23 mouse cellular contexts compared by ENCODE assay signal in genomic region chr11:76170207-76170606, GRCm38 (mm10). TPM values are rescaled to one million over a fixed set of nuclear protein-coding genes. Genes with fewer than 3 reads are reported as not detected.
DNase-seq lines count a peak whose midpoint lies in the region; ATAC-seq and TF ChIP-seq lines count a peak whose summit lies in the region.
"Had no signal": no experiment of that assay in that cellular context is flagged by ENCODE, and none has a peak within 500 bp of the region (broad histone marks: within the 10 kb centered on the region; RNA-seq: fewer than 3 reads in every experiment).

No protein-coding gene starts in this region.

- no peaks in the 10 kb centered on the region for H3K27me3 ChIP-seq in forebrain, embryonic 14.5 days (replicated peaks; ENCODE audit: control insufficient read depth, insufficient read depth, low read length)
- no peaks in the 10 kb centered on the region for H3K27me3 ChIP-seq in forebrain, embryonic 11.5 days (ENCODE audit: control insufficient read depth, insufficient read depth, low read length)
- H3K27me3 ChIP-seq in stomach, embryonic 15.5 days (replicated peaks) = no peaks in the 10 kb centered on the region
- no peaks in the 10 kb centered on the region for H3K27me3 ChIP-seq in stomach, postnatal 0 days (ENCODE audit: control insufficient read depth, insufficient read depth, low read length)
- H3K27me3 ChIP-seq: CH12.LX; limb, embryonic 12.5 days; liver, embryonic 13.5 days had no signal

- no peak overlapping the region for H3K4me3 ChIP-seq in forebrain, embryonic 14.5 days (ENCODE audit: low read depth, low read length)
- H3K4me3 ChIP-seq in forebrain, embryonic 11.5 days (ENCODE audit: low read depth, low read length) = no peak overlapping the region
- H3K4me3 ChIP-seq in stomach, embryonic 15.5 days (replicated peaks) = no peak overlapping the region
- H3K4me3 ChIP-seq in stomach, postnatal 0 days (ENCODE audit: low read depth, low read length) = no peak overlapping the region
- H3K4me3 ChIP-seq: limb, embryonic 12.5 days; liver, embryonic 13.5 days; myocyte had no signal

- no peak for TF ChIP-seq EP300 in stomach, postnatal 0 days (optimal IDR thresholded peaks at IDR 0.05)

- DNase-seq in forebrain, embryonic 14.5 days (ENCODE audit: low spot score) = peak; percentile 69
- no peak for DNase-seq in forebrain, embryonic 11.5 days (ENCODE audit: low spot score)
- no peak for DNase-seq in stomach, postnatal 0 days (ENCODE audit: low spot score)
- DNase-seq in cerebellum, postnatal 10 days = peak; percentile 57 to 58
- DNase-seq in retina, postnatal 1 day = peak; percentile 61
- no peak for DNase-seq in thymus, adult 18-20 months
- no peak for DNase-seq in kidney, postnatal 36 days
- DNase-seq: adrenal gland, postnatal 14 days; embryo, embryonic 11 days; gastrocnemius, postnatal 36 days; kidney, adult 11 months; liver, embryonic 13.5 days; lung, embryonic 14.5 days; lung, postnatal 4 days; right cerebral cortex, postnatal 14 days; spleen, adult 18-20 months; thymus, postnatal 25 days had no signal

- H3K4me2 ChIP-seq in forebrain, embryonic 14.5 days (ENCODE audit: low read length) = no peak overlapping the region
- H3K4me2 ChIP-seq in forebrain, embryonic 11.5 days (ENCODE audit: low read depth, low read length, severe bottlenecking) = no peak overlapping the region
- no peak overlapping the region for H3K4me2 ChIP-seq in stomach, embryonic 15.5 days
- H3K4me2 ChIP-seq in stomach, postnatal 0 days (replicated peaks; ENCODE audit: low read depth) = no peak overlapping the region
- H3K4me2 ChIP-seq: limb, embryonic 12.5 days; liver, embryonic 13.5 days; lung, embryonic 14.5 days had no signal

- H3K36me3 ChIP-seq in forebrain, embryonic 14.5 days (ENCODE audit: control insufficient read depth, insufficient read depth, low read length) = peaks cover 28% of the 10 kb centered on the region
- no peaks in the 10 kb centered on the region for H3K36me3 ChIP-seq in forebrain, embryonic 11.5 days (ENCODE audit: control insufficient read depth, insufficient read depth, low read length)
- H3K36me3 ChIP-seq in stomach, embryonic 15.5 days = no peaks in the 10 kb centered on the region; the same call in 1 of the 2 replicates
- peaks cover 4% of the 10 kb centered on the region; the same call in 1 of the 2 replicates for H3K36me3 ChIP-seq in stomach, postnatal 0 days (ENCODE audit: control insufficient read depth, insufficient read depth, low read length)

- TF ChIP-seq CTCF in stomach, postnatal 0 days (IDR thresholded peaks at IDR 0.05; ENCODE audit: low read depth) = no peak

- ATAC-seq in forebrain, embryonic 14.5 days = peak; percentile 77
- ATAC-seq in forebrain, embryonic 11.5 days (replicated peaks; ENCODE audit: low FRiP score) = no peak
- ATAC-seq in stomach, embryonic 15.5 days (ENCODE audit: insufficient read depth, low FRiP score, low read depth) = peak; percentile 65; the same call in 1 of the 2 replicates
- no peak for ATAC-seq in stomach, postnatal 0 days (ENCODE audit: low FRiP score, low TSS enrichment)

- H3K27ac ChIP-seq in forebrain, embryonic 14.5 days (ENCODE audit: low read depth, low read length) = 0 out of 2 replicates have a peak overlapping the region, but pooled peaks have one; percentile 39
- H3K27ac ChIP-seq in forebrain, embryonic 11.5 days (ENCODE audit: low read depth, low read length) = no peak overlapping the region
- no peak overlapping the region for H3K27ac ChIP-seq in stomach, embryonic 15.5 days
- H3K27ac ChIP-seq in stomach, postnatal 0 days (replicated peaks) = no peak overlapping the region
- H3K27ac ChIP-seq: kidney, postnatal 0 days; limb, embryonic 12.5 days; liver, embryonic 13.5 days had no signal

- H3K9me3 ChIP-seq in forebrain, embryonic 14.5 days (replicated peaks; ENCODE audit: control insufficient read depth, low read length) = no peaks in the 10 kb centered on the region
- H3K9me3 ChIP-seq in forebrain, embryonic 11.5 days (ENCODE audit: control insufficient read depth, low read length) = no peaks in the 10 kb centered on the region
- H3K9me3 ChIP-seq in stomach, embryonic 15.5 days = no peaks in the 10 kb centered on the region
- no peaks in the 10 kb centered on the region for H3K9me3 ChIP-seq in stomach, postnatal 0 days (ENCODE audit: control insufficient read depth, low read length)
- H3K9me3 ChIP-seq: limb, embryonic 12.5 days; liver, embryonic 13.5 days had no signal

- no peaks in the 10 kb centered on the region for H3K4me1 ChIP-seq in forebrain, embryonic 14.5 days (ENCODE audit: control insufficient read depth, insufficient read depth, low read length)
- no peaks in the 10 kb centered on the region for H3K4me1 ChIP-seq in forebrain, embryonic 11.5 days (replicated peaks; ENCODE audit: control insufficient read depth, insufficient read depth, low read length)
- H3K4me1 ChIP-seq in stomach, embryonic 15.5 days = 0 out of 2 replicates have a peak, but pooled peaks cover 2% of the 10 kb centered on the region
- no peaks in the 10 kb centered on the region for H3K4me1 ChIP-seq in stomach, postnatal 0 days (replicated peaks; ENCODE audit: control insufficient read depth, insufficient read depth)
- H3K4me1 ChIP-seq: limb, embryonic 12.5 days had no signal

- WGBS in forebrain, embryonic 14.5 days = 57% methylated on average over 5 of the region's 5 CpGs
- WGBS in forebrain, embryonic 11.5 days = 81% methylated on average over 5 of the region's 5 CpGs
- WGBS in stomach, embryonic 15.5 days = 55% methylated on average over 5 of the region's 5 CpGs
- WGBS in stomach, postnatal 0 days = 55% methylated on average over 5 of the region's 5 CpGs

- no peak overlapping the region for H3K9ac ChIP-seq in forebrain, embryonic 14.5 days (ENCODE audit: low read length)
- H3K9ac ChIP-seq in forebrain, embryonic 11.5 days (ENCODE audit: low read length) = no peak overlapping the region
- H3K9ac ChIP-seq in stomach, embryonic 15.5 days = no peak overlapping the region
- H3K9ac ChIP-seq in stomach, postnatal 0 days (ENCODE audit: low read length) = no peak overlapping the region
- H3K9ac ChIP-seq: limb, embryonic 12.5 days; liver, embryonic 13.5 days; lung, embryonic 14.5 days had no signal

RNA-seq across cellular contexts. Expression of gene Vps53, which starts 9.2 kb away (rescaled TPM):
- 63.8 and 67.9 TPM in 2 replicates for polyA plus RNA-seq in forebrain, embryonic 14.5 days (2014; fragmentation: Nextera tagmentation; extraction: Ambion mirVana)
- 41.5 and 43.6 TPM in 2 replicates for polyA plus RNA-seq in forebrain, embryonic 11.5 days (2014; fragmentation: Nextera tagmentation; extraction: Ambion mirVana)
- polyA plus RNA-seq in stomach, embryonic 15.5 days (2015; fragmentation: Nextera tagmentation; extraction: Ambion mirVana) = 39.7 and 43.8 TPM in 2 replicates
- 42.9 and 43.8 TPM in 2 replicates for polyA plus RNA-seq in stomach, postnatal 0 days (2015; fragmentation: Nextera tagmentation; extraction: Ambion mirVana)

RNA-seq across cellular contexts. Expression of gene Fam57a, which starts 9.3 kb away (rescaled TPM):
- 26.1 and 27.5 TPM in 2 replicates for polyA plus RNA-seq in forebrain, embryonic 14.5 days (2014; fragmentation: Nextera tagmentation; extraction: Ambion mirVana)
- 34.6 and 35.1 TPM in 2 replicates for polyA plus RNA-seq in forebrain, embryonic 11.5 days (2014; fragmentation: Nextera tagmentation; extraction: Ambion mirVana)
- 82.0 and 100 TPM in 2 replicates for polyA plus RNA-seq in stomach, embryonic 15.5 days (2015; fragmentation: Nextera tagmentation; extraction: Ambion mirVana)
- polyA plus RNA-seq in stomach, postnatal 0 days (2015; fragmentation: Nextera tagmentation; extraction: Ambion mirVana) = 328 and 372 TPM in 2 replicates

RNA-seq across cellular contexts. Expression of gene Dbil5, which starts 47.2 kb away (rescaled TPM):
- not detected in 2 replicates for polyA plus RNA-seq in forebrain, embryonic 14.5 days (2014; fragmentation: Nextera tagmentation; extraction: Ambion mirVana)
- polyA plus RNA-seq in forebrain, embryonic 11.5 days (2014; fragmentation: Nextera tagmentation; extraction: Ambion mirVana) = 0.48 TPM in 1 of 2 replicates, not detected in the other
- 0.90 and 1.5 TPM in 2 replicates for polyA plus RNA-seq in stomach, embryonic 15.5 days (2015; fragmentation: Nextera tagmentation; extraction: Ambion mirVana)
- polyA plus RNA-seq in stomach, postnatal 0 days (2015; fragmentation: Nextera tagmentation; extraction: Ambion mirVana) = 4.0 and 4.7 TPM in 2 replicates
- polyA plus RNA-seq: neural tube, embryonic 14.5 days had no signal

RNA-seq across cellular contexts. Expression of gene Gemin4, which starts 47.3 kb away (rescaled TPM):
- 25.0 and 25.7 TPM in 2 replicates for polyA plus RNA-seq in forebrain, embryonic 14.5 days (2014; fragmentation: Nextera tagmentation; extraction: Ambion mirVana)
- 46.2 and 52.9 TPM in 2 replicates for polyA plus RNA-seq in forebrain, embryonic 11.5 days (2014; fragmentation: Nextera tagmentation; extraction: Ambion mirVana)
- polyA plus RNA-seq in stomach, embryonic 15.5 days (2015; fragmentation: Nextera tagmentation; extraction: Ambion mirVana) = 27.9 and 29.8 TPM in 2 replicates
- 18.5 and 21.9 TPM in 2 replicates for polyA plus RNA-seq in stomach, postnatal 0 days (2015; fragmentation: Nextera tagmentation; extraction: Ambion mirVana)

Comparison
In these comparisons a context has a peak if more than half of its experiments do, and no peak if none do; other contexts are left out.
1. ATAC-seq: peak in forebrain, embryonic 14.5 days (single experiment) and stomach, embryonic 15.5 days (single experiment); none in forebrain, embryonic 11.5 days (single experiment) and stomach, postnatal 0 days (single experiment).
2. DNase-seq: peak in forebrain, embryonic 14.5 days (single experiment), cerebellum, postnatal 10 days (2 of 2) and retina, postnatal 1 day (single experiment); none in forebrain, embryonic 11.5 days (single experiment), stomach, postnatal 0 days (single experiment), thymus, adult 18-20 months (0 of 2) and kidney, postnatal 36 days (0 of 2).